Mouse (Mus musculus) spleen, adult 2 months (tissue): ENCODE results near the gene Hormad1. TPM values are rescaled to one million over a fixed set of nuclear protein-coding genes. Genes with fewer than 3 reads are reported as not detected.
A peak's percentile ranks its signal among the peaks of the same experiment; 100 is the strongest.

ENCODE experiments used
- DNase-seq, 2 experiments: peaks; one replicate each; pipeline versions ENCODE4 v3.0.0 to v3.0.0-alpha.2; 2012 to 2021; ENCODE audit warnings: low spot score in 2 of 2, low read depth in 1 of 2
- H3K27ac ChIP-seq: fragments of 200-500 bp; 2 replicates; pipeline ENCODE4 v1.5.1; 2012; ENCODE audit warnings: low read length, inconsistent platforms; ENCODE audit not compliant: insufficient read depth
- H3K27me3 ChIP-seq: fragments of 200-500 bp; 2 replicates; pipeline ENCODE4 v1.6.1; 2012; ENCODE audit warnings: mild to moderate bottlenecking, moderate library complexity, low read length, inconsistent platforms; ENCODE audit not compliant: control insufficient read depth, insufficient read depth
- H3K36me3 ChIP-seq: fragments of 200-500 bp; 2 replicates; pipeline ENCODE4 v1.6.1; 2012; ENCODE audit warnings: mild to moderate bottlenecking, low read length, inconsistent platforms; ENCODE audit not compliant: control insufficient read depth, insufficient read depth
- H3K4me1 ChIP-seq: fragments of 200-500 bp; 2 replicates; pipeline ENCODE4 v1.6.1; 2011; ENCODE audit warnings: inconsistent platforms; ENCODE audit not compliant: control insufficient read depth, insufficient read depth, insufficient read length
- H3K4me3 ChIP-seq: fragments of 200-500 bp; 2 replicates; pipeline ENCODE4 v1.5.1; 2011; ENCODE audit warnings: mild to moderate bottlenecking, inconsistent platforms; ENCODE audit not compliant: insufficient read depth, insufficient read length; ENCODE audit errors: extremely low read depth
- CTCF ChIP-seq: fragments of 200-500 bp; IDR thresholded peaks from 2 replicates; pipeline ENCODE4 v1.5.1; 2011; ENCODE audit warnings: mild to moderate bottlenecking, inconsistent platforms; ENCODE audit not compliant: insufficient read depth, insufficient read length, insufficient replicate concordance; ENCODE audit errors: extremely low read depth
- POLR2A ChIP-seq: fragments of 200-500 bp; IDR thresholded peaks from 2 replicates; pipeline ENCODE4 v1.6.1; 2011; ENCODE audit warnings: low read depth, low read length, inconsistent platforms
- WGBS: fragments of 180-500 bp; shearing (Covaris S2); methylation state at CpG from one replicate; pipeline ENCODE4 v1.1.7; 2018; 5-methylcytosine and 5-hydroxymethylcytosine counted together
- polyA plus RNA-seq: library from polyadenylated mRNA; depleted of rRNA; stranded (reverse); fragments of >200 nt; gene quantifications from 2 replicates; pipeline ENCODE4 v1.2.3, GENCODE M21; 2012; rRNA removed

The Hormad1 gene
- polyA plus RNA-seq, 1 experiment = not detected

- no peak for TF ChIP-seq POLR2A
- peak; percentile 24; the same call in 1 of the 2 replicates for TF ChIP-seq CTCF
- Histone ChIP-seq H3K27ac (peak overlapping the region; percentile 63), H3K36me3 (peaks cover 34% of the 10 kb centered on the region), H3K27me3 (no peaks in the 10 kb centered on the region), H3K4me3 (no peak overlapping the region), H3K4me1 (peaks cover 5% of the 10 kb centered on the region; the same call in 1 of the 2 replicates)
- DNase-seq = no peak
- 72% methylated on average over 12 of the region's 12 CpGs for WGBS
Observed at GRCm38 (mm10) chr3:95632648-95633588, 73.4 kb downstream of the Hormad1 start.

DNA sequence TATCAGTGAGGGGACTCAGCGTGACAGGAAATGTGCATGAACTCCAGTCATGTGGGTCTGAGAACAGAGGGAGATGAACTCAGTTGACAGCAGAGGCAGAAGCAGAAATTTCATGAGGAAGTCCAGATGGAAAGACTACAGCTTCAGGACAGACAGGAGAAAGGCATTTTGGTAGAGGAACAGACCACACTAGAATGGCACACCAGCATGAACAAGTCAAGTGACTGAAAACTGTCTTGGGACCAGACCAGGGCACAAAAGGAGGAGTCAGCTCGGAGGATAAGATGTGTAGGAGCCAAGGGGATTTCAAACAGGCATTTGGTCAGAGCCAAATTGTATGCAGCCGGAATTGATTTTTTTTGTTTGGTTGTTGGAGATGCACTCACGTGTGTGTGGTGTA, 76.2 kb downstream of the Hormad1 start:
- no peak for DNase-seq
- Histone ChIP-seq H3K4me3 (no peak overlapping the region), H3K27me3 (no peaks in the 10 kb centered on the region), H3K4me1 (peaks cover 5% of the 10 kb centered on the region; the same call in 1 of the 2 replicates), H3K36me3 (peaks cover 16% of the 10 kb centered on the region), H3K27ac (peak overlapping the region; percentile 19; the same call in 1 of the 2 replicates)
- WGBS = 74% methylated on average over 4 of the region's 4 CpGs
- TF ChIP-seq CTCF (no peak), POLR2A (no peak)

- Histone ChIP-seq H3K36me3 (peaks cover 16% of the 10 kb centered on the region), H3K4me3 (no peak overlapping the region), H3K4me1 (peaks cover 5% of the 10 kb centered on the region; the same call in 1 of the 2 replicates), H3K27me3 (no peaks in the 10 kb centered on the region), H3K27ac (0 out of 2 replicates have a peak overlapping the region, but pooled peaks have one; percentile 32)
- TF ChIP-seq POLR2A (no peak), CTCF (no peak)
- WGBS = 91% methylated on average over 4 of the region's 4 CpGs
- DNase-seq = no peak
Observed at GRCm38 (mm10) chr3:95636072-95636471, 76.6 kb downstream of the Hormad1 start.

Other genes starting within 250 kb of the Hormad1 start
- 95.7 and 101 TPM in 2 replicates for gene Cers2, start 244.9 kb upstream of the Hormad1 start, polyA plus RNA-seq
- 9.4 and 10.4 TPM in 2 replicates for gene Setdb1, start 202.5 kb upstream of the Hormad1 start, polyA plus RNA-seq
- gene 4930558C23Rik, start 156.8 kb upstream of the Hormad1 start, polyA plus RNA-seq = not detected in 2 replicates
- gene Arnt, start 125.3 kb upstream of the Hormad1 start, polyA plus RNA-seq = 19.5 and 20.7 TPM in 2 replicates
- gene Ctsk, start 60.4 kb upstream of the Hormad1 start, polyA plus RNA-seq = 1.3 and 1.4 TPM in 2 replicates
- 81.7 and 84.6 TPM in 2 replicates for gene Ctss, start 32.9 kb upstream of the Hormad1 start, polyA plus RNA-seq
- gene Golph3l, start 29.3 kb downstream of the Hormad1 start, polyA plus RNA-seq = 3.3 and 3.8 TPM in 2 replicates
- gene Ensa, start 65.3 kb downstream of the Hormad1 start, polyA plus RNA-seq = 8.3 and 10.4 TPM in 2 replicates
- 169 and 276 TPM in 2 replicates for gene Mcl1, start 99.1 kb downstream of the Hormad1 start, polyA plus RNA-seq
- gene Adamtsl4, start 128.2 kb downstream of the Hormad1 start, polyA plus RNA-seq = 7.9 and 8.1 TPM in 2 replicates
- gene Ecm1, start 179.9 kb downstream of the Hormad1 start, polyA plus RNA-seq = 62.3 and 104 TPM in 2 replicates
- 29.5 and 29.7 TPM in 2 replicates for gene Tars2, start 200.5 kb downstream of the Hormad1 start, polyA plus RNA-seq